Mouse (Mus musculus) olfactory bulb, adult 2 months (tissue): ENCODE results near the gene Haus6.

ENCODE experiments used
- CTCF ChIP-seq: fragments of 200-500 bp; IDR thresholded peaks from 2 replicates; pipeline ENCODE4 v1.5.1; 2012; ENCODE audit warnings: low read depth, mild to moderate bottlenecking, low read length, moderate library complexity; ENCODE audit not compliant: insufficient read depth
- POLR2A ChIP-seq: fragments of 200-500 bp; IDR thresholded peaks from 2 replicates; pipeline ENCODE4 v1.6.1; 2012; ENCODE audit warnings: mild to moderate bottlenecking, low read depth, low read length, moderate library complexity; ENCODE audit not compliant: insufficient read depth

DNA sequence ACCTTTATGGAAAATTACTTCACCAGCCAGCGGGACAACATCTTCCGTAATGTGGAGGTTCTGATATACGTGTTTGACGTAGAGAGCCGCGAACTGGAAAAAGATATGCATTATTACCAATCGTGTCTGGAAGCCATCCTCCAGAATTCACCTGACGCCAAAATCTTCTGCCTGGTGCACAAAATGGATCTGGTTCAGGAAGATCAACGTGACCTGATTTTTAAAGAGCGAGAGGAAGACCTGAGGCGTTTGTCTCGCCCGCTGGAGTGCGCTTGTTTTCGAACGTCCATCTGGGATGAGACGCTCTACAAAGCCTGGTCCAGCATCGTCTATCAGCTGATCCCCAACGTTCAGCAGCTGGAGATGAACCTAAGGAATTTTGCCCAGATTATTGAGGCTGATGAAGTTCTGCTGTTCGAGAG, 35.7 kb downstream of the Haus6 start:
- TF ChIP-seq CTCF (no peak), POLR2A (no peak)
